Mouse (Mus musculus) MEL (cell line): ENCODE measurements around the gene Snrpc.

Experiments used
- CTCF ChIP-seq, 3 experiments: IDR thresholded peaks in 2 of 3; conservative IDR thresholded peaks in 1 of 3; 2 replicates each; pipeline ENCODE4 v1.5.1; 2011 to 2012; ENCODE audit warnings: low read length in 3 of 3, low read depth in 2 of 3, mild to moderate bottlenecking in 2 of 3, improper control_type of control experiment in 1 of 3, inconsistent platforms in 1 of 3, mixed read lengths in 1 of 3, moderate library complexity in 1 of 3; ENCODE audit not compliant: control insufficient read depth in 1 of 3, insufficient read depth in 1 of 3, poor library complexity in 1 of 3, severe bottlenecking in 1 of 3
- GATA1 ChIP-seq: IDR thresholded peaks from 2 replicates; pipeline ENCODE4 v1.6.1; 2011; ENCODE audit warnings: low read depth, low read length, improper control_type of control experiment
- KAT2A ChIP-seq: conservative IDR thresholded peaks from 2 replicates; pipeline ENCODE4 v1.6.1; 2012; ENCODE audit warnings: low read depth, low read length, improper control_type of control experiment, inconsistent platforms
- MEF2A ChIP-seq: IDR thresholded peaks from 2 replicates; pipeline ENCODE4 v1.6.1; 2014; ENCODE audit warnings: low read depth, mild to moderate bottlenecking, inconsistent platforms, low read length, improper control_type of control experiment; ENCODE audit not compliant: poor library complexity, insufficient replicate concordance, severe bottlenecking; ENCODE audit errors: extremely low read depth
- POLR2A ChIP-seq, 2 experiments: IDR thresholded peaks; 2 replicates each; pipeline ENCODE4 v1.6.1; 2011 to 2012; ENCODE audit warnings: low read length in 2 of 2, mild to moderate bottlenecking in 2 of 2, control low read depth in 1 of 2, improper control_type of control experiment in 1 of 2, low read depth in 1 of 2, moderate library complexity in 1 of 2; ENCODE audit not compliant: control insufficient read depth in 1 of 2, insufficient read depth in 1 of 2, poor library complexity in 1 of 2
- POLR2AphosphoS2 ChIP-seq: IDR thresholded peaks from 2 replicates; pipeline ENCODE4 v1.6.1; 2011; ENCODE audit warnings: low read length, improper control_type of control experiment
- SMC3 ChIP-seq: IDR thresholded peaks from 2 replicates; pipeline ENCODE4 v1.6.1; 2011; ENCODE audit warnings: low read depth, low read length, improper control_type of control experiment
- TAL1 ChIP-seq: IDR thresholded peaks from 2 replicates; pipeline ENCODE4 v1.6.1; 2012; ENCODE audit warnings: mild to moderate bottlenecking, inconsistent platforms, low read length, moderate library complexity, mixed read lengths
- TBP ChIP-seq: IDR thresholded peaks from 2 replicates; pipeline ENCODE4 v1.8.0; 2011; ENCODE audit warnings: low read depth, low read length, improper control_type of control experiment
- UBTF ChIP-seq: IDR thresholded peaks from 2 replicates; pipeline ENCODE4 v1.6.1; 2012; ENCODE audit warnings: low read depth, mild to moderate bottlenecking, inconsistent platforms, low read length, improper control_type of control experiment, moderate library complexity, borderline replicate concordance; ENCODE audit not compliant: insufficient read depth

DNA sequence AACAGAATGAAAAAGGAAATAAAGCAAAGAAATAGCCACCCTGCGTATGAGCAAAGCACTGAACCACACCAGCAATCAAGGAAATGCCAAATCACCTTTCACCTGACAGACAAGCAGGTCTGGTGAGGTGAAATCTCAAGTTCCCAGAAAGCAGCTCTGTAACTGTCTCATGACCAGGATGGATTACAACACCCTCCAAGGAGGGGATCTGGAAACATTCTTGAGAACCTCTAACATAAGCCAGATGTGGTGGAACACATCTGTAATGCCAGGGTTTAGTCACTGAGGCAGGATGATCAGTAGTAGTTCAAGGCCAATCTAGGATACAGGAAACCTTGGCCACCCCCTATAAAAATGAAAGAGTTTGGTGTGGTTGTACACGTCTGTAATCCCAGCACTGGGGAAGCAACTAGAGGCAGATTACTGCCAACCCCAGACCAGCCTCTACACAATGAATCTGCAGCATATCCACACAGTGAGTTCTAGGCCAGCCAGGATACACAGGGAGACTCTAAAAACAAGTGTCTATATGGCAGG is 30.3 kb upstream of the Snrpc start:
- TF ChIP-seq POLR2AphosphoS2: no peak
- TF ChIP-seq MEF2A: no peak
- TF ChIP-seq CTCF (IDR thresholded peaks at IDR 0.05 in 2 of 3, conservative IDR thresholded peaks at IDR 0.05 in 1 of 3; ENCODE audit: control insufficient read depth in 1 of 3, insufficient read depth in 1 of 3, low read depth in 2 of 3, low read length in 3 of 3, poor library complexity in 1 of 3, severe bottlenecking in 1 of 3): no peak
- no peak for TF ChIP-seq KAT2A
- TF ChIP-seq TAL1: no peak
- TF ChIP-seq POLR2A (IDR thresholded peaks at IDR 0.05; ENCODE audit: control insufficient read depth in 1 of 2, insufficient read depth in 1 of 2, low read depth in 1 of 2, low read length in 2 of 2, poor library complexity in 1 of 2): no peak
- no peak for TF ChIP-seq TBP
- TF ChIP-seq SMC3: no peak
- no peak for TF ChIP-seq UBTF
- no peak for TF ChIP-seq GATA1
